Mouse (Mus musculus): Measurements from ENCODE around the gene Cct3. TPM values are rescaled to one million over a fixed set of nuclear protein-coding genes. Genes with fewer than 3 reads are reported as not detected.
"Not testable (repeated sequence)": the region's sequence is repeated elsewhere in the genome, so short reads cannot be mapped to it uniquely, and the experiment has no call there.

Gene Cct3
- polyA plus RNA-seq, 1 experiment from 2014 or later: 602 TPM

DNA sequence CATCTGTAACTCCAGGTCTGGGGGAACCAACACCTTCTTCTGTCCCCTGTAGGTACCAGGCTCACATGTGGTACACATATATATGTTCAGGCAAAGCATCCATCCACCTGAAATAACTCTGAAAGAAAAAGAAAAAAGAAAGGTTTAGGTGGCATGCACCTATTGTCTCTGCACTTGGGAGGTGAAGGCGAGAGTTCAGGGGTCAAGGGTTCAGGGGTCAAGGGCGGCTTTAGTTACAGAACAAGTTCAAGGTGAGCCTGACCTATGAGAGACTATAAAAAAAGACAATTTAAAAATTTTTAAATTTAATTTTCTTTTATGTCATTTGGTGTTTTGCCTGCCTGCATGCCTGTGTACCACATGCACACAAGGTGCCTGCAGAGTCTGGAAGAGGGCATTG is 16.9 kb upstream of the Cct3 start:
- no peak for DNase-seq
- H3K4me1 ChIP-seq (ENCODE audit: insufficient read depth): no peaks in the 10 kb centered on the region
- no peaks in the 10 kb centered on the region for H3K9me3 ChIP-seq (ENCODE audit: low read depth, low read length)
- no peak for TF ChIP-seq CTCF (IDR thresholded peaks at IDR 0.05; ENCODE audit: low read depth)
- no peak overlapping the region for H3K4me3 ChIP-seq (ENCODE audit: low read depth, low read length)
- 74% methylated on average over 2 of the region's 2 CpGs for WGBS
- no peak for ATAC-seq (ENCODE audit: insufficient read depth)
- H3K27me3 ChIP-seq (ENCODE audit: insufficient read depth, low read length): no peaks in the 10 kb centered on the region
- no peak overlapping the region for H3K9ac ChIP-seq
- no peak overlapping the region for H3K4me2 ChIP-seq
- no peak overlapping the region for H3K27ac ChIP-seq (ENCODE audit: low read depth)
- no peaks in the 10 kb centered on the region for H3K36me3 ChIP-seq (ENCODE audit: insufficient read depth)

DNA sequence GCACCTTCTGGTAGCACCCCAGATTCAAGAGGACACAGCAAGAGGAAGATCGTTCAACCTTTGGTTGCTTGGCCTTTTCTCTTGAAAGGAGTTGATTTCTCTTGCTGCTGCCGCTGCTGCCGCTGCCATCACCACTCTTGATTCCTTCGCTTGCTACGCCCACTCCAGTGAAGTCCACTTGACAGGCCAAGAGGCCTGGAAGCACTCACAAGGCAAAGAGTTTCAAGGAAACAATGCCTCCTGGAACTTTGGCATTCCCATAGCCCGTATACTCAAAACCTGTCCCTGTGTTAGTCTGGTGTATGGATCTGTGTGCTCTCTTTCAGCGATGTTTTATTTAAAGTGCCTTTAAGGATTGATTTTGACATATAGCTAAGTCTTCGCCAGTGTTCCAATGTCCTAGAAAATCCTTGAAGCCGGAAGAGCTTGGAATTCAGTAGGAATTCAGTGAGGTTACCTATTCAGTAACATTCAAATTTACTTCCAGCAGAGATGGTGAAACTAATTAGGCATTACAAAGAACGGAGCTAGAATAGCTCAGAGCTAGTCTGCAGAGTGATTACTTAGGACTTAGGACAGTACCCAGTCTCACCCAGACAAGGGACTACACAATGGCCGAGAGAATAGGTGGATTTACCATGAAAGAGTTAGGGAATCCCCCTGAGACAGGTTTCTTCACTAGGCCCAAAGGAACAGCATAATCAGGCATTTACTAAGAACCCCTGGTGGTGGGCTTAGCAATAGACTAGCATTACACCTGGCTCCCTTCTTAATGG is 15.6 kb upstream of the Cct3 start:
- H3K9ac ChIP-seq; H3K27ac ChIP-seq (ENCODE audit: low read depth); H3K4me3 ChIP-seq (ENCODE audit: low read depth, low read length); H3K27me3 ChIP-seq (ENCODE audit: insufficient read depth, low read length); H3K9me3 ChIP-seq (ENCODE audit: low read depth, low read length); H3K36me3 ChIP-seq (ENCODE audit: insufficient read depth); ATAC-seq (ENCODE audit: insufficient read depth); H3K4me2 ChIP-seq; H3K4me1 ChIP-seq (ENCODE audit: insufficient read depth): not testable (repeated sequence)
- peak; percentile 10 for DNase-seq
- 67% methylated on average over 11 of the region's 11 CpGs for WGBS

GRCm38 (mm10) chr3:88284815-88285564 is 11.9 kb upstream of the Cct3 start:
- 91% methylated on average over 14 of the region's 14 CpGs for WGBS
- ATAC-seq (ENCODE audit: insufficient read depth): not testable (repeated sequence)

DNA sequence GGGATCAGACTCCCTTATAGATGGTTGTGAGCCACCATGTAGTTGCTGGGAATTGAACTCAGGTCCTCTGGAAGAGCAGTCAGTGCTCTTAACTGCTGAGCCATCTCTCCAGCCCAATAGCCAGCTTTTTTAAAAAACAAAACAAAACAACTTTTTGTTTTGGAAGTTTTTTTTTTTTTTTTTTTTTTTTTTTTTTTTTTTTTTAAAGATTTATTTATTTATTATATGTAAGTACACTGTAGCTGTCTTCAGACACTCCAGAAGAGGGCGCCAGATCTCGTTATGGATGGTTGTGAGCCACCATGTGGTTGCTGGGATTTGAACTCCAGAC is 11.4 kb upstream of the Cct3 start:
- DNase-seq; H3K27ac ChIP-seq (ENCODE audit: low read depth); H3K4me2 ChIP-seq; H3K4me1 ChIP-seq (ENCODE audit: insufficient read depth); H3K9me3 ChIP-seq (ENCODE audit: low read depth, low read length); ATAC-seq (ENCODE audit: insufficient read depth); H3K9ac ChIP-seq; H3K36me3 ChIP-seq (ENCODE audit: insufficient read depth); H3K4me3 ChIP-seq (ENCODE audit: low read depth, low read length); H3K27me3 ChIP-seq (ENCODE audit: insufficient read depth, low read length): not testable (repeated sequence)
- no CpG with 5 or more reads among the region's 2 CpGs for WGBS

More at GRCm38 (mm10) chr3:88284815-88285564, 11.9 kb upstream of the Cct3 start:
- not testable (repeated sequence) for H3K4me3 ChIP-seq (ENCODE audit: low read depth, low read length); H3K27ac ChIP-seq (ENCODE audit: low read depth); H3K9ac ChIP-seq; H3K36me3 ChIP-seq (ENCODE audit: insufficient read depth); H3K27me3 ChIP-seq (ENCODE audit: insufficient read depth, low read length); H3K9me3 ChIP-seq (ENCODE audit: low read depth, low read length); H3K4me2 ChIP-seq; H3K4me1 ChIP-seq (ENCODE audit: insufficient read depth); DNase-seq

- ATAC-seq (ENCODE audit: insufficient read depth) (no peak), DNase-seq (no peak)
- Histone ChIP-seq H3K27ac (ENCODE audit: low read depth) (no peak within 1 kb of the TSS), H3K4me3 (ENCODE audit: low read depth, low read length) (no peak within 1 kb of the TSS), H3K4me2 (no peak within 1 kb of the TSS), H3K27me3 (ENCODE audit: insufficient read depth, low read length) (no peaks in the 10 kb centered on the region), H3K4me1 (ENCODE audit: insufficient read depth) (no peaks in the 10 kb centered on the region), H3K36me3 (ENCODE audit: insufficient read depth) (no peaks in the 10 kb centered on the region), H3K9me3 (ENCODE audit: low read depth, low read length) (no peaks in the 10 kb centered on the region), H3K9ac (no peak within 1 kb of the TSS)
- over 99% methylated on average over 4 of the region's 4 CpGs for WGBS
- no peak for TF ChIP-seq CTCF (IDR thresholded peaks at IDR 0.05; ENCODE audit: low read depth)
These were observed 9.8 kb upstream of the Cct3 start, which contains the start of gene Gm38392 for GRCm38 (mm10) chr3:88287110-88287509. TSS of gene Gm38392 (minus strand) at chr3:88287210.

GRCm38 (mm10) chr3:88288133-88288713 is 8.7 kb upstream of the Cct3 start:
- not testable (repeated sequence) for H3K27me3 ChIP-seq (ENCODE audit: insufficient read depth, low read length); H3K27ac ChIP-seq (ENCODE audit: low read depth); ATAC-seq (ENCODE audit: insufficient read depth); H3K4me3 ChIP-seq (ENCODE audit: low read depth, low read length); H3K4me1 ChIP-seq (ENCODE audit: insufficient read depth); H3K9me3 ChIP-seq (ENCODE audit: low read depth, low read length); H3K4me2 ChIP-seq; H3K36me3 ChIP-seq (ENCODE audit: insufficient read depth); H3K9ac ChIP-seq; DNase-seq
- WGBS: 81% methylated on average over 8 of the region's 10 CpGs

DNA sequence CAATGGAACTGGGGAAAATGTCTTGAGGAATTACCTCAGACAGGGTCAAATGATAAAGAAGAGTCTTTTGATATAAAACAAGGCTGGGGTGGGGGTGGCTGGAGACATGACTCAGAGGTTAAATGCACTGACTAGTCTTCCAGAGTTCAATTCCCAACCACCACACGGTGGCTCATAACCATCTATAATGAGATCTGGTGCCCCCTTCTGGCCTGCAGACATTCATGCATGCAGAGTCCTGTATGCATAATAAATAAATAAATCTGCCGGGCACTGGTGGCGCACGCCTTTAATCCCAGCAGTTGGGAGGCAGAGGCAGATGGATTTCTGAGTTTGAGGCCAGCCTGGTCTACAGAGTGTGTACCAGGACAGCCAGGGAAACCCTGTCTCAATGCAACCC is 4.9 kb upstream of the Cct3 start:
- Histone ChIP-seq H3K4me3 (ENCODE audit: low read depth, low read length) (no peak overlapping the region), H3K27me3 (ENCODE audit: insufficient read depth, low read length) (no peaks in the 10 kb centered on the region), H3K9ac (no peak overlapping the region), H3K36me3 (ENCODE audit: insufficient read depth) (0 out of 2 replicates have a peak, but pooled peaks cover 2% of the 10 kb centered on the region), H3K27ac (ENCODE audit: low read depth) (no peak overlapping the region), H3K4me2 (no peak overlapping the region), H3K9me3 (ENCODE audit: low read depth, low read length) (no peaks in the 10 kb centered on the region), H3K4me1 (ENCODE audit: insufficient read depth) (no peaks in the 10 kb centered on the region)
- peak; percentile 54 for TF ChIP-seq CTCF (IDR thresholded peaks at IDR 0.05; ENCODE audit: low read depth)
- DNase-seq (peak; percentile 42), ATAC-seq (ENCODE audit: insufficient read depth) (no peak)
- WGBS: 52% methylated on average over 4 of the region's 4 CpGs

- not testable (repeated sequence) for DNase-seq; H3K27me3 ChIP-seq (ENCODE audit: insufficient read depth, low read length); H3K9me3 ChIP-seq (ENCODE audit: low read depth, low read length); ATAC-seq (ENCODE audit: insufficient read depth); H3K27ac ChIP-seq (ENCODE audit: low read depth); H3K4me1 ChIP-seq (ENCODE audit: insufficient read depth)
- peaks cover 21% of the 10 kb centered on the region for H3K36me3 ChIP-seq (ENCODE audit: insufficient read depth)
- WGBS: 49% methylated on average over 1 of the region's 1 CpGs
- peak overlapping the region; percentile 68 for H3K4me3 ChIP-seq (ENCODE audit: low read depth, low read length)
- peak overlapping the region; percentile 85 for H3K4me2 ChIP-seq
- peak overlapping the region; percentile 68; the same call in 1 of the 2 replicates for H3K9ac ChIP-seq
These were observed 1.6 kb upstream of the Cct3 start for GRCm38 (mm10) chr3:88295272-88295671.

Measured in lung, embryonic 14.5 days (tissue).